Comparison of ENCODE assay signal across 9 mouse cellular contexts in genomic region chr2:66799676-66800249, GRCm38 (mm10). TPM values are rescaled to one million over a fixed set of nuclear protein-coding genes. Genes with fewer than 3 reads are reported as not detected.
A peak's percentile ranks its signal among the peaks of the same experiment; 100 is the strongest.
DNase-seq lines count a peak whose midpoint lies in the region; ATAC-seq and TF ChIP-seq lines count a peak whose summit lies in the region.
"Had no signal": no experiment of that assay in that cellular context is flagged by ENCODE, and none has a peak within 500 bp of the region (broad histone marks: within the 10 kb centered on the region; RNA-seq: fewer than 3 reads in every experiment).

No protein-coding gene starts in this region.

- intact Hi-C loops in left cerebral cortex, adult 2 months (cut with DNase I) = loop anchor here (2.0 to 10.0 kb wide), 4 partner anchors 157 to 543 kb away; partner anchors contain the start of gene Ttc21b
- intact Hi-C loops in left cerebral cortex, postnatal 36 days (cut with DNase I) = loop anchor here (2.0 to 10.0 kb wide), 2 partner anchors 327 to 545 kb away; partner anchors contain the start of gene Ttc21b

- ATAC-seq in CD4-positive, CD25-positive, alpha-beta regulatory T cell, adult 4 months = no peak

- peak; percentile 3 for DNase-seq in CD4-positive, CD25-positive, alpha-beta regulatory T cell, adult 2 months (ENCODE audit: low read depth, low spot score)
- DNase-seq in left cerebral cortex, adult 2 months (ENCODE audit: extremely low spot score in 1 of 2, low spot score in 2 of 2) = no peak
- DNase-seq in left cerebral cortex, postnatal 36 days (ENCODE audit: low spot score in 2 of 2) = no peak
- DNase-seq in cerebellum, adult 9-11 months = peak; percentile 3
- peak; percentile 38 for DNase-seq in mesoderm, embryonic 11.5 days (ENCODE audit: low read depth, low spot score)
- DNase-seq in gastrocnemius, postnatal 10 days = no peak
- no peak for DNase-seq in spleen, postnatal 4 days (ENCODE audit: low spot score in 2 of 2)

- no peak overlapping the region for H3K27ac ChIP-seq in left cerebral cortex, adult 2 months
- H3K27ac ChIP-seq: neural tube, embryonic 12.5 days had no signal

- peak; percentile 78 for TF ChIP-seq CTCF in left cerebral cortex, adult 2 months (IDR thresholded peaks at IDR 0.05)

- no peak overlapping the region for H3K4me3 ChIP-seq in left cerebral cortex, adult 2 months
- H3K4me3 ChIP-seq: neural tube, embryonic 12.5 days had no signal

RNA-seq across cellular contexts. Expression of gene Scn7a, which starts 15.0 kb away (rescaled TPM):
- not detected for polyA plus RNA-seq in CD4-positive, CD25-positive, alpha-beta regulatory T cell, adult 4 months (2017; shearing (Covaris generic))
- total RNA-seq in left cerebral cortex, adult 2 months (2021) = 1 to 10 TPM; 2.6 to 3.2 TPM
- 1 to 10 TPM; 2.0 to 2.6 TPM for total RNA-seq in left cerebral cortex, postnatal 36 days (2021)
- 1 to 10 TPM; 3.5 TPM for total RNA-seq in gastrocnemius, postnatal 10 days (2021)

Comparison
In these comparisons a context has a peak if more than half of its experiments do, and no peak if none do; other contexts are left out.
1. DNase-seq: peak in CD4-positive, CD25-positive, alpha-beta regulatory T cell, adult 2 months (single experiment), cerebellum, adult 9-11 months (single experiment) and mesoderm, embryonic 11.5 days (single experiment); none in left cerebral cortex, adult 2 months (0 of 2), left cerebral cortex, postnatal 36 days (0 of 2), gastrocnemius, postnatal 10 days (single experiment) and spleen, postnatal 4 days (0 of 2).